Mouse (Mus musculus) adrenal gland, adult 2 months (tissue): Measurements from ENCODE around the gene Nckap1l. TPM values are rescaled to one million over a fixed set of nuclear protein-coding genes. Genes with fewer than 3 reads are reported as not detected.

Source experiments
- DNase-seq: peaks from one replicate; pipeline ENCODE4 v3.0.0; 2021
- polyA plus RNA-seq: library from polyadenylated mRNA; depleted of rRNA; stranded (reverse); fragments of >200 nt; gene quantifications from 2 replicates; pipeline ENCODE4 v1.2.3, GENCODE M21; 2012
- total RNA-seq, 2 experiments: library from RNA; stranded (reverse); gene quantifications; 2 replicates each; pipeline ENCODE4 v1.2.3; 2021

Nckap1l gene
- total and polyA plus RNA-seq, 3 experiments, result 3.5 to 6.5 (median 4.7) TPM

DNA sequence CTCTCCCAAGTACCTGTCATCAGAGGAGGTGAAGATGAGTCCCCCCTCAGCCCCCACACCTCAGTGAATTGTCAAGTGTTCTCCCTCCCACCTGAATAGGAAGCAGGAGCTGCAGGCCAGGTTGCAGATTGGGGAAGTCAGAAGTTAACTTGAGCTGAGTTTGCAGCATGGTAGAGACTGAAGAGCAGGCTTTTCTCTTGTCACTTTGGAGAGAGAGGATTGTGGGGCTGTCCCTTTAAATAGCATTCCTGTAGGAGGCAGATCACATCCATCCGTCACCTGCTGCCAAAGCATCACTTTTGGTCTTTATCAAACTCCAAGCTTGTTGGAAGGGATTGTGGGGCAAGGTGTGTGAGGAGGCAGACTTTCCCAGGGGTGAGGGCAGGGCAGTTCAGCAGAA lies 47.1 kb downstream of the Nckap1l start:
- no peak for DNase-seq

DNA sequence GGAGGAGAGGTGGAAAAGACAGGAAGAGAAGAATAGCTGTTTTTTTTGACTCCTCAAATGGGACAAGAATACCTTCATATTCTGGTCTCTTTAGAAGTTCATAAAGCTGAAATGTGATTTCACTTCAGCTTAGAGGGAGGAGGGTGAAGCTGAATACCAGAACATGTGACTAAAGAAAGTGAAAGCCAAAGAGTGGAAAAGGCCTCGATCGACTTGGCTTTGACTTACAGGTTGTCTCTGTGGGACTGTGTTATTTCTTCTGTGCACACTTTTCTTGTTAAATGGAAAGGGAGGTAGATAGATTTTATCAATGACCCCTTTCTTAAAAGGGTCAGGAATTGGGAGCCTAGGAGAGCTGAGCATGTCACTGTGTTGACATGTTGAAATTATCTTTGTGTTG lies 47.6 kb downstream of the Nckap1l start:
- DNase-seq, result no peak

GRCm38 (mm10) chr15:103502435-103503250 lies 49.0 kb downstream of the Nckap1l start, which contains the start of gene Pde1b:
Pde1b (plus strand) TSS chr15:103503034.
- peak; percentile 87 for DNase-seq

DNA sequence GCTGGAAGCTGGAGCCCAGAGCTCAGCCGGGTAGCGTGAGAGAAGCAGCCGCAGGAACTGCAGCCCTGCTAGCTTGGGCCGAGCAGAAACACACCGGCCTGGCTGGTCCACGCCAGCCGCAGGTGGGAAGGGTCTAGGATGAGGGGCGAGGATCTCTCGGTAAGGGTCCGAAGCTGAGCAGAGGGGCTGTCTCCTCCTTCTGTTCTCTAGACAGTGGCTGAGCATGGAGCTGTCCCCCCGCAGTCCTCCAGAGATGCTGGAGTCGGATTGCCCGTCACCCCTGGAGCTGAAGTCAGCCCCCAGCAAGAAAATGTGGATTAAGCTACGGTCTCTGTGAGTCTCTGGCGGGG lies 49.6 kb downstream of the Nckap1l start:
- DNase-seq, result no peak

GRCm38 (mm10) chr15:103503660-103504059 lies 50.1 kb downstream of the Nckap1l start:
- peak; percentile 12 for DNase-seq

DNA sequence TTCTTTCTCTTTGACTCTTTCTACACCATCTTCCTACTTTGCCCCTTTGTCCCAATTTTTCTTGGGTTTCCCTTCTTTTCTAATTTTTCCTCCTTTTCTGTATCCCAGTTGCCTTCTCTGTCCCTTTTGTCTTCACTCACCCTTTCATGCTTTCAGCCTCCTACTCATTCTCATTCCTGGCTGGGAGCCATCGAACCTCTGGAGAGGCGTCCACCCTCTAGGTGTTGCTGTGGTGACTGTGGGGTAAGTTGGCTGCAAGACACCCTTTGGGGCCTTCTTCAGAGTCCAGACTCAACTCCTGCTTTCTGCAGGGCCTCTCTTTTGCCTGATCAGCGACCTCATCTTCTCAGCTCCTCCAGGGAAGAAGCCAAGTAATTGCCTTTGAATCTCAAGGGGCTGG lies 55.7 kb downstream of the Nckap1l start:
- no peak for DNase-seq

- no peak for DNase-seq
Observed at GRCm38 (mm10) chr15:103511652-103512051, 58.1 kb downstream of the Nckap1l start.

GRCm38 (mm10) chr15:103513621-103514031 lies 60.0 kb downstream of the Nckap1l start:
- peak; percentile 5 for DNase-seq

DNA sequence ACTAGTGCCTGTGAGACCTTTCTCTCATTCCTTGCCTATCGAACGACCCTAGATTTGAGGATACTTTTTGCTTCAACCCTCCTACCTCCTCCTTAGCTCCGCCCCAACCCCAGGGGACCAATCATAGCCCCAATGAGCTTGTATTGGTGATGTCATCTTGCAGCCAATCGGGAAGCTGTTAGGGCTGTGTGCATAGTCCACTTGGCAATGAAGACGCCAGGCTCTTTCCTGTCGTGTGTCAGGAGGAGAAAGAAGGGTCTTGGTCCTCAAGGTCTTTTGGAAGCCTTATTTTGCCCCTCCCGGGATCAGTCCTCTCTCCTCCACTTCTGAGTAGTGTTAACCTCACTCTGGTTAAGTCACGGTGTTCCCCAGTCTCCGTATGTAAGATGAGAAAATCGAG lies 60.5 kb downstream of the Nckap1l start:
- peak; percentile 83 for DNase-seq

DNA sequence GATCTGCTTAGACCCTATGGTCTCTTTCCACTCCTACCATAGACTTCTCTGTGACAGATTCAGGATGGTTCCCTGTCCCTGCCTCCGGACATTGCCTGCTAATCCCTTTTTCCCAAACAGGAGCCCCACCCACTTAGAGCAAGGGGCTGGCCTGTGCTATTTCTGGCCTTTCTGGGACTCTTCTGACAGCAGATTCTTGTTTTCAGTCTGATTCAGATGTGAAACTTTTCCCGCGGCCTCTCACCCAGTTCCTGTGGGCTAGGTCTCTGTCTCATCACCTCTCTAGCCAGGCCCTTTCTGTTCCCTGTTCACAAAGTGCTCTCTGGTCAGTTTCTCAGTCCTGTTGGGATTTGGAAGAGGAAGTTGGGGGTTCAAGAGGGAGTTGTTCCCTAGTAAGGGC lies 61.3 kb downstream of the Nckap1l start:
- DNase-seq, result no peak

DNA sequence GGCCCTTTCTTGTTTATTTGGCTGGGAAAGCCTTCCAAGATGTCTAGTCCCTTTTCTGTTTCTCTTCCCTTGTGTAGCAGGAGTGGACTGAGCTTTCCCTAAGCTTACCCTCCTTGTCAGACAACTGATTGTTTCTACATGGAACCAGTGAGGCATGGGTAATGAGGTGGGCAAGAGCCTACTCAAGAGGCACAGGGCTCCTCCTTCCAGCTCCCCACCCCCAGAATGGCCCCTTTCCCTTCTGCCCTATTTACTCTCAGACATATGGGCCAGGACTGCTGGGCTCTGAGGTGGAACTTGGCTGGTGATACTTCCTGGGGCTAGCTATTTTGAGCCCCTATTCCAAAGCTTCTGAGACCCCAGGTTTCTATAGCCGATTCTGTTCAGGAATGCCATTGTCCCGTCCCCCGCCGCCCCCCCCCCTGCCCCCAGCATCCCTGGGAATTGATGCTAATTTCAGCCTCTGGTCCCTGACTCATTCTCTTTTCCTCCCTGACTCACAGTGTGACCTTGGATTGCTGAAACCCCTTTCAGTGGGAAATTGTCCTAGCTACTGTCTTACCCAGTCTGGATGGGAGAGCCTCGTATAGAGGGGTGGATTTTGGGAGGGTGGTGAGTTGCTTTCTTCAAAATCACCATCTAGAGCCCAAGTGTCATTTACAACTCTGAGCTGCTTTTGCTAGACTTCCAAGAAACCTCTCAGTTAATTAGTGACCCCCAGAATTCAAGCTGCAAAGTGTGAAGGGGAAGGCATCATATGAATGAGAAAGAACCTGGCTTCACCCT lies 65.2 kb downstream of the Nckap1l start:
- DNase-seq, result no peak

DNA sequence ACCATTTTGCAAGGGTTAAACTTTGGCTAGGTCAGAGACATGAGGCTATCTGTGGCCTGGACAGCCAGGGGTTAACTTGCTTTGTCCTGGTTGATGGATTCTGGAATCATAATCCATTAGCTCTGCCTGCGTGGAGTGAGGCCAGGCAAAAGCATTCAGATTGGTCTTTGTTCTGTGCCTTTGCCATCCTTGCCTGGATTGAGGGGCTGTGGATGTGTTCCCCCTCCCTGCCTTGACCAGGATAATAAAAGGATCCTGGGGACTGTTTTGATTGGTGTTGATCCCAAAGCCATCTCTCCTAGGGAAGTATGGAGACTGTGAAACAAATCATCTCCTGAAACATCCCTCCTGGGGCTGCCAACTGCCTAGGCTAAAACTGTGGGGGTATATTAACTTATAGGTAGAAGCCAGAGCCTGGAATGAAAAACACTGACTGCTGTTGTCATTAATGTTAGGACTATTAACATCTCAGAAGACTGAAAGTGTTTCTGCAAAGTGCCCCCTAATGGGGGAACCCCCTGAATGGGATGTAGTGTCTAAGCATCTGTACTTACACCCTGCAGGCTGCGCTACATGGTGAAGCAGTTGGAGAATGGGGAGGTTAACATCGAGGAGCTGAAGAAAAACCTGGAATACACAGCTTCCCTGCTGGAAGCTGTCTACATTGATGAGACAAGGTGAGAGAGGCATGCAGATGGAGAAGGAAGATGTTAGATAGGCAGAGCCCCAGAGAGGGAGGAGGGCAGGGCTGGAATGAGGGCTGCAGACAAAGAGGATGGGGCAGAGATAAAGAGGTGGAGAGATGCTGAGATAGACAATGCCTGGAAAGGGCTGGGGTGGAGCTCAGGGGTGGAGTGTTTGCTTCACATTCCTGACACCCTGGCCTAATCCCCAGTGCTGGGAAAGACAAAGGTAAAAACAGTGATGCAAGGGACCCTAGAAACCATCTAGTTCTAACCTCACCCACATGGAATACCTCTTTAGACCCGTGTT lies 66.1 kb downstream of the Nckap1l start:
- DNase-seq, result no peak

DNA sequence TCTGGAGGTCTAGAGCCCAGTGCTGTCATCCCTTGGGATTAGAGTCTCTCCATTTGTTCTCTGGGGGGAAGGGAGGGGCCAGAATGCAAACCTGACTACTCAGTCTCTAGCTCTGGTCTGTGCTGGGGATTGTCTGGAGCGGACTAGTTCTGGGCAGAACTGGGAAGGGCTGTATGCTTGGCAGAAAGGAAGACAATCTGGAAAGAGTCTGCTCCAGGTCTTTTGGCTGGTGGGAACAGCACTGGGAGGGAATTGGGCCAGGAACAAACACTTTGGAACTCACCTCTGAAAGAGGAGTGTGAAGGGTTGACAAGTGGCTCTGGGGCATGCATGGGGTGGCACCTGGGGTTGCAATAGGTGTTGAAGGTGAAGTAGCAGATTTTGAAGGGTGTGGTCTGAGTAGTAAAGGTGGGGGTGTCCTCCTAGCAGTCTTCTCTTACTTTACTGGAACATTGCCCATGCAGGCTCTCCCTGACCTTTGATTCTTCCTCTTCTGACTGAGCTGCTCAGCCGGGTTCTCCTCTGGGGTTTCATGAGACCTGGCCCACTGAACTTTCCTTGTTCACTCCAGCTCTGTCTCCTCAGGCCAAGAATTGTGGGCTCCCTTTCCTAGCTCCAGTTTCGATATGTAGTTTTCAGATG lies 69.0 kb downstream of the Nckap1l start:
- DNase-seq, result peak; percentile 11

- no peak for DNase-seq
Observed at GRCm38 (mm10) chr15:103523156-103523555, 69.6 kb downstream of the Nckap1l start.

DNA sequence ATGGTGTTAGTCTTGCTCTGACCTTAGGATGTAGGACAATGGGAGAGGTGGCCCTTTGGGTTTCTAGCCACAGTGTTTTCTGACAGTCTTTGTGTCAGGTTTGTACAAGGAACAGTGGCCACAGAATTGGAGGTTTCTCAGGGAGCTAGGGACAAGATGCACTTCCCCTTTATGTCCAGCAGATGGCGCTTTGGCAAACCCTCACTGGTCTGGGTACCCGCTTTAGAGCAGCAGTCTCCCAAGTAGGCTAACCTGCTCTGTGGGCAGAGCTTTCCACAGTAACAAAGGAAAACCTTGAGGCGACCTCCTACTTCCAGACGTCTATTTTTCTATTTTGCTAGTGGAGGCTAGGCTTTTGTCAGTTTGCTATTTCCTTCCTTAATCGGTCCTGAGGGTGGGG lies 76.8 kb downstream of the Nckap1l start:
- DNase-seq, result peak; percentile 51

DNA sequence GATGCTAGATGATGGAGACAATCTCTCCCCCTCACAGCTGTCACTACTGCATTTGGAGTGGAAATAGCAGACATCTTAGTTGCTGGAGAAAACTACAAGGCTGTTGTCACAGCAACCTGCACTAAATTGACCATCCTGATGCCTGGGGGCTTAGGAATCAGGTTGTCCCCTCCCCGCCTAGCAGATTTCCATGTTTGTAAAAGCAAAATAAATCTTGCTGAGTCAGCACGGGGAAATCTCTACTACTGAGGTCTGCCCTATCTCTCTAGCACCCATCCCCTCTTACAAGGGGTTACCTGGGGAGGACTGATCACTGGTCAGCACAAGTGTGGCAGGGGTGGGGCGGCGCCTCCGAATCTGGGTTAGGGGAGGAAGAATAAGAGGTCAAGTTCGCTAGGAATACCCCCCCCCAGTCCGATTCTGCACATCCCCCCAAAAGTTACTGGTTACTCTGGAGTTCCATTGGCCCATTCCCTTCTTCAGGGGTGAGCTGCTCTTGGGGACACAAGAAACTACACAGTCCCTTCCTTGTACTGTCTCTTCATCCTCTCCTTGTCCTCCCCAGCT lies 80.5 kb downstream of the Nckap1l start:
- no peak for DNase-seq

DNA sequence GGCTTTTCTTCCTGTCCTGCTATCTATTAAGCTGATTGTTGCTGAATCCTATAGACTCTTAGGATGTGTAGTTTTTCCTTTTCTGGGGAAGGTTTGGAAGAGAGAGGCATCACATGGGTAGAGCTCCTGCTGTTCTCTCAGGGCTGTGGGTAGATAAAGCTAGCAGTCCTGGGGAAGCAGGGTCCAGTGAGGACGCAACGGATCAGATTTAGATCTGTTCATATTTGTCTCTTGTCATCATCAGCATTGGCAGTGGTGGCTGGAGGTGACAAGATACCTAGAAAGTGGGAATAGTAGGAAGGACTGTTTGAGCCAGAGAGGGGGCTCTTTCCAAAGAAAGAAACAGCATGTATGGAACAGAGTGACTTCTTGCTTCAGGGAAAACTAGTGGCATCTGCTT lies 81.4 kb downstream of the Nckap1l start:
- no peak for DNase-seq

DNA sequence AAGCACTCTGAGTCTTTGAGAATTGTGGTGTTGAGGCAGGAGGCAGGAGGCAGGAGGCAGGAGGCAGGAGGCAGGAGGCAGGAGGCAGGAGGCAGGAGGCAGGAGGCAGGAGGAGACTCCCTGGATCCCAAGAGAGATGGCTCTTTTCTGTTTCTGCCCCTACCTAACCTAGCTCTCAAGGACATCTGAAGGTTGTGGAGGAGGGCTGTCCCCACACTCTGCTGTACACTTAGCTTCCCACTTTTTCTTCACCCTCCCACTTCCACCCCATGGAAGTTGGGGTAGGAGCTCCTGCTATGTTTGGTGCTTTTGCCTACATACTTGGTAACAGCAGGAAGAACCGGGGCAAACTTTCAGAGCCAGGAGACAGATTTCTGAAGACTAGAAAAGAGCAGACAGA lies 82.2 kb downstream of the Nckap1l start:
- no peak for DNase-seq

DNA sequence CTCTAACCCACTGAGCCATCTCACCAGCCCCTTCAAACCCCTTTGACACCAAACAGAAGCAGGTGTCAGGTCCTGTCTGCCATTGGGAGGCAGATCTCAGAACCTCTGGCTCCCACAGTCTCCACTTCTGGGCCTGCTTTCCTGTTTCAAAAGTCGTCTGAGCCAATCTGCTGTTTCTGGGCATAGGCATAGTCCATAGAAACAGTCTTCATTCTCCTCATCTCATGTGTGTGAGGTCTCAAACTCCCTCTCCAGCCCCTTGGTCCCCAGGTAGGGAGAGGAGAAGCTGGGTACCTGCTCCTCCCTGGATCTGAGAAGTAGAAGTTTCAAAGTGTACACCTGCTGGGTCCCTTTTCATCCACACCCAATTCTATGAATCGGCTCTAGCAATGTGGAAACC lies 82.9 kb downstream of the Nckap1l start:
- DNase-seq, result no peak

DNA sequence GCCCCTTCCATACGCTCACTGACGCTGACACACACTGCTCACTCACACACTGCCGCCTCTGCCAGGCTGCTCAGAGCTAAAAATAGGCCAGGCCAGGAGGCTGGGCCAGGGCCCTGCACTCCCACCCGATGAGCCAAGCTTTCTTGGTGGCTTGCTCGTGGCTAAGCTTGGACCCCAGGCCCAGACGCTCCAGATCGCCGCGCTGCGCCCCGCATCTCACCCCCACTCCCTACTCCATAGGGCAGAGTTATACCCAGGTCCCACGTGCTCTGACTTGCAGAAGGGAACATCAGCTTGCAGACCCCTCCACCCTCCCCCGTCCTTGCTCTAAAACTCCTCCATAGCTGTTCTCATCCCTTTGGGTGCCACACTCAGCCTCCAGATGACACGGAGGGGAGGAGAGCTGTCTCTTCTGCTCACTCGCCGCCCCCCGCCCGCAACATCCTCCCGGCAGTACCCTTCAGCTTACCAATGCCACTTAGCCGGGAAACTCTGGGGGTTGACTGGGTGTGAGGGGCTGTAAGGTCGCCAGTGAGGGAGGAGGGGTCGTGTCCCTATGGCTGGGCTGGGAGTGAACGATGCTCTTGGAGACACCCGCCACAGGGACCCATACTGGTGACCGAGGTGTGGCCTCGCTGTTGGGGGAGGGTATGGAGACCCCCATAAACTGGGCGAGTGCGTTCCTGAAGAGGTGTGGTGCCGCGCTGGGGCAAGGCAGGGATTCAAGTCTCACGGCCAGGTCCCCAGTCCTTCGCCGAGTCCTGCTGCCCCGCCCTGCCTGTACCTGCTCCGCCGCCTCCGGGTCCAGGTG lies 83.6 kb downstream of the Nckap1l start:
- DNase-seq, result no peak
